Mouse (Mus musculus) naive thymus-derived CD4-positive, alpha-beta T cell, adult 2 months (primary cell): Measurements from ENCODE around the gene Magea5.
"Not testable (repeated sequence)": the region's sequence is repeated elsewhere in the genome, so short reads cannot be mapped to it uniquely, and the experiment has no call there.

Experiments
- DNase-seq: peaks from one replicate; pipeline ENCODE4 v3.0.0-alpha.2; 2011; ENCODE audit warnings: low read depth

Magea5 gene

DNA sequence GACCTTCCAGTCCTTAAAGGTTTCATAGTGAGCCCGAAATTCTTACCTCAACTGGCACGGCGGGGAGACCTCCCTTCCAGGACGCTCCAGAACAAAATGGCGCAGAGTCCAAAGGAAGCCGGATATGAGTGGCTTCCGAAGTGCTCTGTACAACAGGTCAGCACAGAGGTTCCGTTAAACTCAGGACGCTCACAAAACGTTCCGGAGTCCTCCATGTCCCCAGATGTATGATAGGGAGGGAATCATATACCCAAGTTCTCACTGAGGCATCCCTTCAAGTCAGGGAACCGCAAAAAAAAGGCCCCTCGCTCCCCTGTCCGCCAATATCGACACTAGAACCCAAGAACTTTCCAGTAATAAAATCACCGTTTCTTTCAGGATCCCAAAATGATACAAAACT lies at the start of gene Magea5:
TSS of gene Magea5 (minus strand) at position 101 of the 400 bp plus-strand sequence.
- DNase-seq: not testable (repeated sequence)

DNA sequence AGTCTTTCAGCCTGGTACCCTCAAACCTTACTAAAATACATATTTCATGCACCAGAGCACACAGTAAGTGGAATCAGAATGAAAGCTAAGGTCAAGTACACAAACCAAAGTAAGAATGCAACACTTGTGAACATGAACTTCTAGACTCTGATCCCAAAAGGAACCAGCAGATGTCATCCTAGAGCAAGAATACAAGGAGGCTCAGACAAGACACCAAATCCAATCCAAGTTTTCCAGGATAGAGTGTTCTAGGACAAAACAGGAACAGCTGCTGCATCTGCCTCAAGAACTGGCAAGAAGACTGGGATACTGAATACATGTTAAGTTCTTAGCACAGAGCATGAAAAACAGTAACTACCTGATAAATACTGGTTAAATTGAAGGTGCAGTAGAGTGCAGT lies 35.1 kb upstream of the Magea5 start:
- DNase-seq: peak; percentile 0

DNA sequence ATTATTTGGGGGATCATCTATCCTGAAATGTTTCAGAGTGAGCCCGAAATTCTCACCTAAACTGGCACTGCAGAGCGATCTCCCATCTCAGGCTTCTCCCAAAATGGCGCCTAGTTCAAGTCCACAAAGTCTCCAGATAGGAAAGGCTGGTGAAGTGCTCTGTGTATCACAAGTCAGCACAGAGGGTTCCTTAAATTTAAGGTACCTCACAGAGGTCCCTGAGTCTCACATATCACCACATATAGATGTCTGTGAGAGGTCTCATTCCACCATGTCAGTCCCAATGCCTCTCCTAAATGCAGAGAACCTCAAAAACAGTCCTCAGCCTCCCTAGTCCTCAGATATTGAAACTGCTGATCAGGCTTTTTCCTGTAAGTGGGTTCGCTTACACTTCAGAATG lies 30.6 kb upstream of the Magea5 start, which contains the start of gene Magea2:
TSS of gene Magea2 (minus strand) at position 101 of the 400 bp plus-strand sequence.
- DNase-seq: not testable (repeated sequence)

DNA sequence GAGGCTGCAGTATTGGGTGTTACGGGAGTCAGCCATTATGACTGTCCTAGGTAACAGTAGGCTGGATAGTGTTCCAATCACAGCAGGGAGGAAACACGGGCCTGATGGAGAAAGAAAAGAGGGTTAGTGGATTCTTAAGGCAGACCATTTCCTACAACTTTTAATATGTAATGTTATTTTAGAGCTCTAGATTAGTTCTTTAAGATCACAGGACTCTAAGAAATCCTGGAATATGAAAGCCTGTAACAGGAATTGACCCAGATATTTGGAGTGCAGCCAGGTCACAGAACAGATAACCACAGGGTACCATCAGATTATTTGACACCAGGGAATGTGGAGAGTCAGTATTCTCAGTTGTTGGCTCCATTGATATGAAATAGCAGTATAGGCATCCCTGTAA lies 26.7 kb upstream of the Magea5 start, which contains the start of gene Magea1:
TSS of gene Magea1 (minus strand) at position 101 of the 400 bp plus-strand sequence.
- not testable (repeated sequence) for DNase-seq
